Mouse (Mus musculus): ENCODE results near the gene Churc1.
"Not testable (repeated sequence)": the region's sequence is repeated elsewhere in the genome, so short reads cannot be mapped to it uniquely, and the experiment has no call there.

Gene Churc1

GRCm38 (mm10) chr12:76765354-76765851 is at the start of gene Churc1, which contains the start of gene Fntb:
Gene Churc1, plus strand, starts transcription at chr12:76765538.
Gene Fntb, plus strand, starts transcription at chr12:76765589.
- peak; percentile 54 for DNase-seq (ENCODE audit: low spot score)

- DNase-seq (ENCODE audit: low spot score), result no peak
Observed at GRCm38 (mm10) chr12:76718384-76718783, 47.0 kb upstream of the Churc1 start.

GRCm38 (mm10) chr12:76720572-76720971 is 44.8 kb upstream of the Churc1 start:
- DNase-seq (ENCODE audit: low spot score), result no peak

- no peak for DNase-seq (ENCODE audit: low spot score)
Observed at GRCm38 (mm10) chr12:76722026-76722425, 43.3 kb upstream of the Churc1 start.

GRCm38 (mm10) chr12:76727955-76728354 is 37.4 kb upstream of the Churc1 start:
- DNase-seq (ENCODE audit: low spot score), result no peak

- DNase-seq (ENCODE audit: low spot score), result no peak
Observed at GRCm38 (mm10) chr12:76750866-76751459, 14.4 kb upstream of the Churc1 start.

- no peak for DNase-seq (ENCODE audit: low spot score)
Observed at GRCm38 (mm10) chr12:76752652-76753318, 12.6 kb upstream of the Churc1 start.

GRCm38 (mm10) chr12:76765901-76766630 is 728 bp downstream of the Churc1 start:
- no peak for DNase-seq (ENCODE audit: low spot score)

GRCm38 (mm10) chr12:76770841-76771500 is 5.6 kb downstream of the Churc1 start:
- DNase-seq (ENCODE audit: low spot score), result no peak

- DNase-seq (ENCODE audit: low spot score), result no peak
Observed at GRCm38 (mm10) chr12:76771540-76771939, 6.2 kb downstream of the Churc1 start.

- no peak for DNase-seq (ENCODE audit: low spot score)
Observed at GRCm38 (mm10) chr12:76774652-76775051, 9.3 kb downstream of the Churc1 start.

GRCm38 (mm10) chr12:76775132-76775531 is 9.8 kb downstream of the Churc1 start:
- no peak for DNase-seq (ENCODE audit: low spot score)

- no peak for DNase-seq (ENCODE audit: low spot score)
Observed at GRCm38 (mm10) chr12:76776898-76777297, 11.6 kb downstream of the Churc1 start.

- DNase-seq (ENCODE audit: low spot score), result no peak
Observed at GRCm38 (mm10) chr12:76777845-76778244, 12.5 kb downstream of the Churc1 start.

- DNase-seq (ENCODE audit: low spot score), result no peak
Observed at GRCm38 (mm10) chr12:76778305-76779083, 13.2 kb downstream of the Churc1 start.

- DNase-seq (ENCODE audit: low spot score), result no peak
Observed at GRCm38 (mm10) chr12:76779951-76780350, 14.6 kb downstream of the Churc1 start.

- no peak for DNase-seq (ENCODE audit: low spot score)
Observed at GRCm38 (mm10) chr12:76780639-76781468, 15.5 kb downstream of the Churc1 start.

GRCm38 (mm10) chr12:76784056-76784619 is 18.8 kb downstream of the Churc1 start:
- no peak for DNase-seq (ENCODE audit: low spot score)

- DNase-seq (ENCODE audit: low spot score), result no peak
Observed at GRCm38 (mm10) chr12:76790446-76791084, 25.2 kb downstream of the Churc1 start.

- not testable (repeated sequence) for DNase-seq (ENCODE audit: low spot score)
Observed at GRCm38 (mm10) chr12:76792540-76792939, 27.2 kb downstream of the Churc1 start.
